Mouse (Mus musculus) forebrain, embryonic 10.5 days (tissue): ENCODE data around the gene Ntrk2. TPM values are rescaled to one million over a fixed set of nuclear protein-coding genes. Genes with fewer than 3 reads are reported as not detected.

Experiments used
- DNase-seq: peaks from one replicate; pipeline ENCODE4 v3.0.0-alpha.2; 2017; ENCODE audit warnings: low spot score; ENCODE audit errors: extremely low spot score
- H3K27ac ChIP-seq: fragments of 300-500 bp; sonication (generic); 2 replicates; pipeline ENCODE4 v1.5.1; 2016; ENCODE audit warnings: mild to moderate bottlenecking
- H3K27me3 ChIP-seq: fragments of 300-500 bp; sonication (generic); 2 replicates; pipeline ENCODE4 v1.6.1; 2016; ENCODE audit warnings: mild to moderate bottlenecking; ENCODE audit not compliant: poor library complexity, severe bottlenecking
- H3K36me3 ChIP-seq: fragments of 300-500 bp; sonication (generic); replicated peaks from 2 replicates; pipeline ENCODE4 v1.6.1; 2016; ENCODE audit warnings: mild to moderate bottlenecking, moderate library complexity
- H3K4me1 ChIP-seq: fragments of 300-500 bp; sonication (generic); 2 replicates; pipeline ENCODE4 v1.6.1; 2016
- H3K4me3 ChIP-seq: fragments of 300-500 bp; sonication (generic); 2 replicates; pipeline ENCODE4 v1.5.1; 2016; ENCODE audit warnings: mild to moderate bottlenecking, moderate library complexity
- H3K9me3 ChIP-seq: fragments of 300-500 bp; sonication (generic); 2 replicates; pipeline ENCODE4 v1.6.1; 2016; ENCODE audit warnings: mild to moderate bottlenecking, moderate library complexity
- WGBS: fragments of 180-500 bp; shearing (Covaris S2); methylation state at CpG from one replicate; pipeline ENCODE4 v1.1.7; 2016; 5-methylcytosine and 5-hydroxymethylcytosine counted together
- polyA plus RNA-seq: library from polyadenylated mRNA; unstranded; fragments of >200 nt; fragmentation: Nextera tagmentation; extraction: Ambion mirVana; gene quantifications from 2 replicates; pipeline ENCODE4 v1.2.1, GENCODE M21; 2016

Gene Ntrk2
- polyA plus RNA-seq, 1 experiment from 2014 or later: 33.2 TPM

GRCm38 (mm10) chr13:58934576-58935110 lies 128.3 kb downstream of the Ntrk2 start:
- Histone ChIP-seq H3K27me3 (no peaks in the 10 kb centered on the region), H3K36me3 (no peaks in the 10 kb centered on the region), H3K4me1 (peaks cover 49% of the 10 kb centered on the region), H3K4me3 (no peak overlapping the region), H3K27ac (peak overlapping the region; percentile 56), H3K9me3 (no peaks in the 10 kb centered on the region)
- WGBS: 89% methylated on average over 3 of the region's 3 CpGs
- no peak for DNase-seq

- Histone ChIP-seq H3K27me3 (no peaks in the 10 kb centered on the region; the same call in 1 of the 2 replicates), H3K9me3 (no peaks in the 10 kb centered on the region), H3K36me3 (no peaks in the 10 kb centered on the region), H3K4me3 (no peak overlapping the region), H3K27ac (peak overlapping the region; percentile 56; the same call in 1 of the 2 replicates), H3K4me1 (peaks cover 55% of the 10 kb centered on the region)
- 11% methylated on average over 8 of the region's 8 CpGs for WGBS
- no peak for DNase-seq
These were observed 129.7 kb downstream of the Ntrk2 start for GRCm38 (mm10) chr13:58935956-58936495.

GRCm38 (mm10) chr13:58937884-58938283 lies 131.5 kb downstream of the Ntrk2 start:
- no peak overlapping the region for H3K4me3 ChIP-seq
- peaks cover 3% of the 10 kb centered on the region; the same call in 1 of the 2 replicates for H3K27me3 ChIP-seq
- no peaks in the 10 kb centered on the region for H3K36me3 ChIP-seq
- H3K4me1 ChIP-seq: peaks cover 54% of the 10 kb centered on the region
- WGBS: 96% methylated on average over 12 of the region's 12 CpGs
- H3K27ac ChIP-seq: no peak overlapping the region
- no peak for DNase-seq
- no peaks in the 10 kb centered on the region for H3K9me3 ChIP-seq

GRCm38 (mm10) chr13:58938464-58938863 lies 132.1 kb downstream of the Ntrk2 start:
- Histone ChIP-seq H3K27me3 (peaks cover 3% of the 10 kb centered on the region; the same call in 1 of the 2 replicates), H3K9me3 (no peaks in the 10 kb centered on the region), H3K4me1 (peaks cover 48% of the 10 kb centered on the region), H3K4me3 (no peak overlapping the region), H3K36me3 (no peaks in the 10 kb centered on the region), H3K27ac (no peak overlapping the region)
- no peak for DNase-seq
- 71% methylated on average over 4 of the region's 4 CpGs for WGBS

GRCm38 (mm10) chr13:58940208-58940607 lies 133.8 kb downstream of the Ntrk2 start:
- H3K27ac ChIP-seq: no peak overlapping the region
- no peak for DNase-seq
- H3K4me3 ChIP-seq: no peak overlapping the region
- H3K27me3 ChIP-seq: peaks cover 3% of the 10 kb centered on the region; the same call in 1 of the 2 replicates
- H3K9me3 ChIP-seq: no peaks in the 10 kb centered on the region
- peaks cover 31% of the 10 kb centered on the region for H3K4me1 ChIP-seq
- no peaks in the 10 kb centered on the region for H3K36me3 ChIP-seq
- 92% methylated on average over 6 of the region's 6 CpGs for WGBS

GRCm38 (mm10) chr13:58940798-58941197 lies 134.4 kb downstream of the Ntrk2 start:
- no peak overlapping the region for H3K4me3 ChIP-seq
- peaks cover 3% of the 10 kb centered on the region; the same call in 1 of the 2 replicates for H3K27me3 ChIP-seq
- 0 out of 2 replicates have a peak overlapping the region, but pooled peaks have one; percentile 2 for H3K27ac ChIP-seq
- no peaks in the 10 kb centered on the region for H3K36me3 ChIP-seq
- H3K4me1 ChIP-seq: peaks cover 25% of the 10 kb centered on the region
- WGBS: 46% methylated on average over 7 of the region's 7 CpGs
- no peaks in the 10 kb centered on the region for H3K9me3 ChIP-seq
- no peak for DNase-seq

GRCm38 (mm10) chr13:58945781-58946180 lies 139.4 kb downstream of the Ntrk2 start:
- H3K4me3 ChIP-seq: no peak overlapping the region
- WGBS: 88% methylated on average over 6 of the region's 6 CpGs
- no peak for DNase-seq
- no peak overlapping the region for H3K27ac ChIP-seq
- no peaks in the 10 kb centered on the region for H3K9me3 ChIP-seq
- peaks cover 3% of the 10 kb centered on the region; the same call in 1 of the 2 replicates for H3K27me3 ChIP-seq
- no peaks in the 10 kb centered on the region for H3K36me3 ChIP-seq
- peaks cover 20% of the 10 kb centered on the region for H3K4me1 ChIP-seq

- H3K27me3 ChIP-seq: peaks cover 3% of the 10 kb centered on the region; the same call in 1 of the 2 replicates
- no peak overlapping the region for H3K4me3 ChIP-seq
- 89% methylated on average over 6 of the region's 6 CpGs for WGBS
- peaks cover 12% of the 10 kb centered on the region for H3K4me1 ChIP-seq
- no peak overlapping the region for H3K27ac ChIP-seq
- H3K36me3 ChIP-seq: no peaks in the 10 kb centered on the region
- H3K9me3 ChIP-seq: no peaks in the 10 kb centered on the region
- DNase-seq: no peak
These were observed 140.2 kb downstream of the Ntrk2 start for GRCm38 (mm10) chr13:58946589-58946988.

GRCm38 (mm10) chr13:58947056-58947455 lies 140.7 kb downstream of the Ntrk2 start:
- Histone ChIP-seq H3K27me3 (peaks cover 3% of the 10 kb centered on the region; the same call in 1 of the 2 replicates), H3K9me3 (no peaks in the 10 kb centered on the region), H3K36me3 (no peaks in the 10 kb centered on the region), H3K4me3 (no peak overlapping the region), H3K27ac (no peak overlapping the region), H3K4me1 (peaks cover 12% of the 10 kb centered on the region)
- no peak for DNase-seq
- WGBS: 49% methylated on average over 9 of the region's 9 CpGs

GRCm38 (mm10) chr13:58954331-58954730 lies 148.0 kb downstream of the Ntrk2 start:
- H3K36me3 ChIP-seq: no peaks in the 10 kb centered on the region

GRCm38 (mm10) chr13:58954764-58955163 lies 148.4 kb downstream of the Ntrk2 start:
- no peak overlapping the region for H3K4me3 ChIP-seq
- no peaks in the 10 kb centered on the region for H3K36me3 ChIP-seq
- H3K27ac ChIP-seq: 0 out of 2 replicates have a peak overlapping the region, but pooled peaks have one; percentile 44
- H3K9me3 ChIP-seq: no peaks in the 10 kb centered on the region
- peaks cover 37% of the 10 kb centered on the region for H3K4me1 ChIP-seq
- DNase-seq: no peak
- WGBS: 6% methylated on average over 6 of the region's 6 CpGs
- no peaks in the 10 kb centered on the region; the same call in 1 of the 2 replicates for H3K27me3 ChIP-seq

More at GRCm38 (mm10) chr13:58954331-58954730, 148.0 kb downstream of the Ntrk2 start:
- no peaks in the 10 kb centered on the region for H3K9me3 ChIP-seq
- DNase-seq: no peak
- 18% methylated on average over 4 of the region's 4 CpGs for WGBS
- H3K27ac ChIP-seq: peak overlapping the region; percentile 44; the same call in 1 of the 2 replicates
- H3K27me3 ChIP-seq: no peaks in the 10 kb centered on the region; the same call in 1 of the 2 replicates
- no peak overlapping the region for H3K4me3 ChIP-seq
- H3K4me1 ChIP-seq: peaks cover 37% of the 10 kb centered on the region

GRCm38 (mm10) chr13:58955237-58955777 lies 148.9 kb downstream of the Ntrk2 start:
- WGBS: 44% methylated on average over 8 of the region's 8 CpGs
- no peak for DNase-seq
- Histone ChIP-seq H3K4me3 (no peak overlapping the region), H3K4me1 (peaks cover 37% of the 10 kb centered on the region), H3K9me3 (no peaks in the 10 kb centered on the region), H3K27me3 (no peaks in the 10 kb centered on the region; the same call in 1 of the 2 replicates), H3K36me3 (no peaks in the 10 kb centered on the region), H3K27ac (no peak overlapping the region)
